In the genomic region with DNA sequence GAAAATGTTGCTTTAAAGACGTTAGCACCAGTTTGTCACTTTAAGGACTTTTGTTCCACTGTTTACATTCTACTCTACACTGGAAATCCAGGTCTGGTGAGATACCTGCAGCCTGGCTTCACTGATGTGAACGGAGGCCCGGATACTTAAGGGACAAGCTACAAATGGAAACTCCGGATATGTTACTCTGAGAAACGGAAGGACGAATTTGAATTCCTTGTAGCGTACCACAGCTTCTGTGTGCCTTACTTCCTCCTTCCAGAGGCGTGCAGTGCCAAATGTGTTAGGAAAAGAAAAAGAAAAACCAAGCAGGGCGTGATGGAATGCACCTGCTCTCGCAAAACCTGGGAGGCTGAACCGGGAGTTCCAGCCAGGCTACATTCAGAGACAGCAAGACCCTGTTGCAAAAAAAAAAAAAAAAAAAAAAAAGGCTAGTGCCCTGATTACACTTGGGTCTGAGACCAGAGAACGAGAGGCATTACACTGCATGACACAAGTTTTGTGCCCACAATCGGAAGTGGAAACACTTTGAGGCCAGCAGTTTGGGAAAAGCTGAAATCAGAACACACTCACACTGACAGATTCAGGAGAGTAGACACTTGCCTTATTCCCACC, we compare ENCODE assay signal across 7 mouse cellular contexts. TPM values are rescaled to one million over a fixed set of nuclear protein-coding genes. Genes with fewer than 3 reads are reported as not detected.
DNase-seq lines count a peak whose midpoint lies in the region; ATAC-seq lines count a peak whose summit lies in the region.

No protein-coding gene starts in this region.

- H3K27me3 ChIP-seq in embryonic facial prominence, embryonic 12.5 days, result no peaks in the 10 kb centered on the region
- no peaks in the 10 kb centered on the region for H3K27me3 ChIP-seq in limb, embryonic 13.5 days
- peaks cover 3% of the 10 kb centered on the region; the same call in 1 of the 2 replicates for H3K27me3 ChIP-seq in midbrain, embryonic 14.5 days (ENCODE audit: control insufficient read depth, insufficient read depth, low read length)

- peak overlapping the region; percentile 58 for H3K4me3 ChIP-seq in embryonic facial prominence, embryonic 12.5 days
- H3K4me3 ChIP-seq in limb, embryonic 13.5 days, result peak overlapping the region; percentile 66
- H3K4me3 ChIP-seq in midbrain, embryonic 14.5 days (replicated peaks; ENCODE audit: low read depth, low read length), result peak overlapping the region; percentile 57

- no peaks in the 10 kb centered on the region for H3K36me3 ChIP-seq in embryonic facial prominence, embryonic 12.5 days
- no peaks in the 10 kb centered on the region for H3K36me3 ChIP-seq in limb, embryonic 13.5 days
- no peaks in the 10 kb centered on the region for H3K36me3 ChIP-seq in midbrain, embryonic 14.5 days (ENCODE audit: control insufficient read depth, insufficient read depth, low read length)

- H3K4me1 ChIP-seq in embryonic facial prominence, embryonic 12.5 days, result no peaks in the 10 kb centered on the region
- H3K4me1 ChIP-seq in limb, embryonic 13.5 days, result 0 out of 2 replicates have a peak, but pooled peaks cover 10% of the 10 kb centered on the region
- 0 out of 2 replicates have a peak, but pooled peaks cover 4% of the 10 kb centered on the region for H3K4me1 ChIP-seq in midbrain, embryonic 14.5 days (ENCODE audit: control insufficient read depth, insufficient read depth, low read length)

- H3K9ac ChIP-seq in embryonic facial prominence, embryonic 12.5 days, result peak overlapping the region; percentile 37; the same call in 1 of the 2 replicates
- H3K9ac ChIP-seq in limb, embryonic 13.5 days, result peak overlapping the region; percentile 48; the same call in 1 of the 2 replicates
- H3K9ac ChIP-seq in midbrain, embryonic 14.5 days (replicated peaks; ENCODE audit: low read length), result peak overlapping the region; percentile 71; the same call in 1 of the 2 replicates

- peak overlapping the region; percentile 60 for H3K4me2 ChIP-seq in embryonic facial prominence, embryonic 12.5 days (replicated peaks)
- H3K4me2 ChIP-seq in limb, embryonic 13.5 days (replicated peaks), result peak overlapping the region; percentile 81
- H3K4me2 ChIP-seq in midbrain, embryonic 14.5 days (ENCODE audit: low read length), result peak overlapping the region; percentile 78

- DNase-seq in urinary bladder, postnatal 14 days (ENCODE audit: low spot score), result peak; percentile 40
- no peak for DNase-seq in urinary bladder, adult 2 months (ENCODE audit: low spot score)
- DNase-seq in midbrain, embryonic 14.5 days, result no peak
- no peak for DNase-seq in layer of hippocampus, postnatal 25 days (ENCODE audit: extremely low spot score in 1 of 2, low spot score in 1 of 2)

- no peak for ATAC-seq in embryonic facial prominence, embryonic 12.5 days (ENCODE audit: insufficient number of reproducible peaks, insufficient read depth, low FRiP score, low TSS enrichment)
- peak; percentile 61 to 74; a peak in 3 of 4 replicates for ATAC-seq in hematopoietic stem cell, adult 5-6 weeks (replicated peaks in 1 of 2; ENCODE audit: insufficient read depth in 1 of 2, low FRiP score in 2 of 2, low TSS enrichment in 1 of 2, low read depth in 1 of 2, poor library complexity in 2 of 2, severe bottlenecking in 2 of 2)
- peak; percentile 18; the same call in 1 of the 2 replicates for ATAC-seq in limb, embryonic 13.5 days (ENCODE audit: low FRiP score, low read depth)
- ATAC-seq in midbrain, embryonic 14.5 days (ENCODE audit: low FRiP score, low TSS enrichment), result no peak; the same call in 1 of the 2 replicates

- WGBS in embryonic facial prominence, embryonic 12.5 days, result 12% methylated on average over 13 of the region's 13 CpGs
- WGBS in limb, embryonic 13.5 days, result 16% methylated on average over 13 of the region's 13 CpGs
- 21% methylated on average over 13 of the region's 13 CpGs for WGBS in midbrain, embryonic 14.5 days

- no peaks in the 10 kb centered on the region for H3K9me3 ChIP-seq in embryonic facial prominence, embryonic 12.5 days
- no peaks in the 10 kb centered on the region for H3K9me3 ChIP-seq in limb, embryonic 13.5 days
- H3K9me3 ChIP-seq in midbrain, embryonic 14.5 days (ENCODE audit: control insufficient read depth, low read length), result no peaks in the 10 kb centered on the region

- peak overlapping the region; percentile 43; the same call in 1 of the 2 replicates for H3K27ac ChIP-seq in embryonic facial prominence, embryonic 12.5 days
- H3K27ac ChIP-seq in limb, embryonic 13.5 days, result peak overlapping the region; percentile 44; the same call in 1 of the 2 replicates
- H3K27ac ChIP-seq in midbrain, embryonic 14.5 days (replicated peaks; ENCODE audit: low read depth, low read length), result no peak overlapping the region

RNA-seq across cellular contexts. Expression of a gene that starts 0.6 kb away (rescaled TPM):
- 52.6 and 67.9 TPM in 2 replicates for polyA plus RNA-seq in urinary bladder, adult 2 months (2012; rRNA removed)
- 17.8 and 18.1 TPM in 2 replicates for polyA plus RNA-seq in embryonic facial prominence, embryonic 12.5 days (2016; fragmentation: Nextera tagmentation; extraction: Ambion mirVana)
- 17.1 and 25.3 TPM in 2 replicates for total RNA-seq in hematopoietic stem cell, adult 5-6 weeks (2017)
- polyA plus RNA-seq in limb, embryonic 13.5 days (2015; fragmentation: Nextera tagmentation; extraction: Ambion mirVana), result 28.6 and 30.0 TPM in 2 replicates
- polyA plus RNA-seq in midbrain, embryonic 14.5 days (2014; fragmentation: Nextera tagmentation; extraction: Ambion mirVana), result 6.7 and 8.7 TPM in 2 replicates
- 10 to 100 TPM; 18.1 to 21.4 TPM for total RNA-seq in layer of hippocampus, postnatal 25 days (2021)

RNA-seq across cellular contexts. Expression of a gene that starts 24.9 kb away (rescaled TPM):
- 10.1 and 11.5 TPM in 2 replicates for polyA plus RNA-seq in urinary bladder, adult 2 months (2012; rRNA removed)
- 15.1 and 16.0 TPM in 2 replicates for polyA plus RNA-seq in embryonic facial prominence, embryonic 12.5 days (2016; fragmentation: Nextera tagmentation; extraction: Ambion mirVana)
- 14.3 and 15.8 TPM in 2 replicates for total RNA-seq in hematopoietic stem cell, adult 5-6 weeks (2017)
- 19.0 and 21.5 TPM in 2 replicates for polyA plus RNA-seq in limb, embryonic 13.5 days (2015; fragmentation: Nextera tagmentation; extraction: Ambion mirVana)
- 20.7 and 27.3 TPM in 2 replicates for polyA plus RNA-seq in midbrain, embryonic 14.5 days (2014; fragmentation: Nextera tagmentation; extraction: Ambion mirVana)
- 10 to 100 TPM; 12.9 to 13.9 TPM for total RNA-seq in layer of hippocampus, postnatal 25 days (2021)

Comparison
In these comparisons a context has a peak if more than half of its experiments do, and no peak if none do; other contexts are left out.
1. ATAC-seq: peak in hematopoietic stem cell, adult 5-6 weeks (2 of 2) and limb, embryonic 13.5 days (single experiment); none in embryonic facial prominence, embryonic 12.5 days (single experiment) and midbrain, embryonic 14.5 days (single experiment).
2. Peak in every context shown above with its lines, with median percentiles within 50 percentile points of each other: H3K4me2 ChIP-seq, H3K4me3 ChIP-seq and H3K9ac ChIP-seq.